Mouse (Mus musculus) cerebellum, adult 2 months (tissue): ENCODE measurements around the gene Fes.

Source experiments
- CTCF ChIP-seq: fragments of 200-500 bp; IDR thresholded peaks from 2 replicates; pipeline ENCODE4 v1.5.1; 2011; ENCODE audit warnings: low read depth, mild to moderate bottlenecking, control low read depth, low read length, moderate library complexity, borderline replicate concordance; ENCODE audit not compliant: insufficient read depth
- POLR2A ChIP-seq: fragments of 200-500 bp; IDR thresholded peaks from 2 replicates; pipeline ENCODE4 v1.6.1; 2011; ENCODE audit warnings: low read length, control low read depth, borderline replicate concordance; ENCODE audit not compliant: insufficient read depth

DNA sequence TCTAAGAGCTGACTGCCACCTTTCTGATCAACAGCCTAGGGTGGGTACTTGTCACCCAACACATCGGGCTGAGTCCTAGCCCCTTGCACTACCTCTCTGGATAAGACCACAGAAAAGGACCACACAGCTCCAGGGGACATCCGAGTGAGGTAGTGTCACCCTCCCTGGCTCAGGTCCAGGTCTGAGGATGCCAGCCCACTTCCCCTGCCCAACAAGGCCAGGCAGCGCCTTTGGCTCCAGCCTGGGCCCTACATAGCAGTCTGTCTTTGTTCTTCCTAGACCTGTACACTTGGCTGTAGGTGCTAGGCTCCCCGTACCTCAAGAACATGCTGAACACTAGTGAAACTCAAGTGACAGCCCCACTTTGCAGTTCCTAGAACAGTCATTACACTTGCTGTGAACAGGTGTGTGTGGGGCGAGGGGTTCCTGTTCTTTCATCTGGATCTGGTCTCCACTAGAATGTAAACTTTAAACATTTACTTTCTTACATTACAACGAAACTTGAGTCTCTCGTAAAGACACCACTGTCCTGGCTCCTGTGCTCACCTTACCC, 26.6 kb upstream of the Fes start:
- TF ChIP-seq POLR2A (no peak), CTCF (no peak)
